Mouse (Mus musculus) MEL (cell line): Measurements from ENCODE around the gene Ppdpf. TPM values are rescaled to one million over a fixed set of nuclear protein-coding genes. Genes with fewer than 3 reads are reported as not detected.

Experiments used
- DNase-seq: peaks from one replicate; pipeline ENCODE4 v3.0.0; 2011; ENCODE audit warnings: low read depth, low spot score
- H3K27ac ChIP-seq: 2 replicates; pipeline ENCODE4 v1.5.1; 2012; ENCODE audit warnings: low read depth, mild to moderate bottlenecking, control low read depth, low read length, moderate library complexity; ENCODE audit not compliant: control insufficient read depth
- H3K27me3 ChIP-seq, 2 experiments: fragments of 150-350 bp in 1 of 2; sonication (generic) in 1 of 2; 2 replicates each; pipeline ENCODE4 v1.6.1; 2012; ENCODE audit warnings: low read length in 2 of 2, mild to moderate bottlenecking in 2 of 2, improper control_type of control experiment in 1 of 2, moderate library complexity in 1 of 2; ENCODE audit not compliant: insufficient read depth in 2 of 2, control insufficient read depth in 1 of 2
- H3K36me3 ChIP-seq, 2 experiments: 2 replicates each; pipeline ENCODE4 v1.6.1; 2012 to 2014; ENCODE audit warnings: low read length in 2 of 2, improper control_type of control experiment in 1 of 2, inconsistent platforms in 1 of 2, mild to moderate bottlenecking in 1 of 2; ENCODE audit not compliant: insufficient read depth in 2 of 2, control insufficient read depth in 1 of 2
- H3K4me1 ChIP-seq, 2 experiments: fragments of 150-350 bp in 1 of 2; sonication (generic) in 1 of 2; 2 replicates each; pipeline ENCODE4 v1.6.1; 2012; ENCODE audit warnings: low read length in 2 of 2, improper control_type of control experiment in 1 of 2, mild to moderate bottlenecking in 1 of 2; ENCODE audit not compliant: insufficient read depth in 2 of 2, control insufficient read depth in 1 of 2
- H3K4me3 ChIP-seq, 2 experiments: fragments of 150-350 bp in 1 of 2; sonication (generic) in 1 of 2; 2 replicates each; pipeline ENCODE4 v1.5.1; 2012; ENCODE audit warnings: low read depth in 2 of 2, low read length in 2 of 2, mild to moderate bottlenecking in 2 of 2, moderate library complexity in 2 of 2, control low read depth in 1 of 2, improper control_type of control experiment in 1 of 2; ENCODE audit not compliant: control insufficient read depth in 1 of 2, insufficient read depth in 1 of 2
- H3K79me2 ChIP-seq: 2 replicates; pipeline ENCODE4 v1.6.1; 2012; ENCODE audit warnings: mild to moderate bottlenecking, low read length, moderate library complexity; ENCODE audit not compliant: control insufficient read depth, poor library complexity, insufficient read depth
- H3K9ac ChIP-seq: 2 replicates; pipeline ENCODE4 v1.6.1; 2012; ENCODE audit warnings: low read depth, mild to moderate bottlenecking, control low read depth, low read length, moderate library complexity; ENCODE audit not compliant: control insufficient read depth, poor library complexity, severe bottlenecking
- H3K9me3 ChIP-seq: fragments of 150-350 bp; sonication (generic); replicated peaks from 2 replicates; pipeline ENCODE4 v1.6.1; 2012; ENCODE audit warnings: mild to moderate bottlenecking, low read length, improper control_type of control experiment, moderate library complexity; ENCODE audit not compliant: insufficient read depth
- BHLHE40 ChIP-seq: IDR thresholded peaks from 2 replicates; pipeline ENCODE4 v1.6.1; 2012; ENCODE audit warnings: low read depth, mild to moderate bottlenecking, inconsistent platforms, low read length, improper control_type of control experiment, borderline replicate concordance
- CHD1 ChIP-seq: IDR thresholded peaks from 2 replicates; pipeline ENCODE4 v1.6.1; 2012; ENCODE audit warnings: low read depth, mild to moderate bottlenecking, inconsistent platforms, low read length, improper control_type of control experiment
- CHD2 ChIP-seq: IDR thresholded peaks from 2 replicates; pipeline ENCODE4 v1.6.1; 2011; ENCODE audit warnings: low read length, improper control_type of control experiment
- CTCF ChIP-seq, 3 experiments: IDR thresholded peaks in 2 of 3; conservative IDR thresholded peaks in 1 of 3; 2 replicates each; pipeline ENCODE4 v1.5.1; 2011 to 2012; ENCODE audit warnings: low read length in 3 of 3, low read depth in 2 of 3, mild to moderate bottlenecking in 2 of 3, improper control_type of control experiment in 1 of 3, inconsistent platforms in 1 of 3, mixed read lengths in 1 of 3, moderate library complexity in 1 of 3; ENCODE audit not compliant: control insufficient read depth in 1 of 3, insufficient read depth in 1 of 3, poor library complexity in 1 of 3, severe bottlenecking in 1 of 3
- ELF1 ChIP-seq: IDR thresholded peaks from 2 replicates; pipeline ENCODE4 v1.6.1; 2014; ENCODE audit warnings: low read depth, mild to moderate bottlenecking, inconsistent platforms, low read length, improper control_type of control experiment, moderate library complexity
- EP300 ChIP-seq, 2 experiments: IDR thresholded peaks; 2 replicates each; pipeline ENCODE4 v1.6.1; 2011; ENCODE audit warnings: improper control_type of control experiment in 2 of 2, low read length in 2 of 2, low read depth in 1 of 2, mild to moderate bottlenecking in 1 of 2
- ETS1 ChIP-seq: IDR thresholded peaks from 2 replicates; pipeline ENCODE4 v1.6.1; 2012; ENCODE audit warnings: low read depth, mild to moderate bottlenecking, inconsistent platforms, low read length, improper control_type of control experiment, moderate library complexity
- GATA1 ChIP-seq: IDR thresholded peaks from 2 replicates; pipeline ENCODE4 v1.6.1; 2011; ENCODE audit warnings: low read depth, low read length, improper control_type of control experiment
- HCFC1 ChIP-seq: IDR thresholded peaks from 2 replicates; pipeline ENCODE4 v1.6.1; 2012; ENCODE audit warnings: low read depth, mild to moderate bottlenecking, inconsistent platforms, low read length, improper control_type of control experiment, moderate library complexity
- JUND ChIP-seq: IDR thresholded peaks from 2 replicates; pipeline ENCODE4 v1.6.1; 2011; ENCODE audit warnings: low read depth, mild to moderate bottlenecking, improper control_type of control experiment, low read length
- KAT2A ChIP-seq: conservative IDR thresholded peaks from 2 replicates; pipeline ENCODE4 v1.6.1; 2012; ENCODE audit warnings: low read depth, low read length, improper control_type of control experiment, inconsistent platforms
- MAFK ChIP-seq: IDR thresholded peaks from 2 replicates; pipeline ENCODE4 v1.6.1; 2011; ENCODE audit warnings: low read depth, mild to moderate bottlenecking, low read length, improper control_type of control experiment, borderline replicate concordance
- MAZ ChIP-seq: IDR thresholded peaks from 2 replicates; pipeline ENCODE4 v1.6.1; 2012; ENCODE audit warnings: low read depth, mild to moderate bottlenecking, inconsistent platforms, low read length, improper control_type of control experiment
- MEF2A ChIP-seq: IDR thresholded peaks from 2 replicates; pipeline ENCODE4 v1.6.1; 2014; ENCODE audit warnings: low read depth, mild to moderate bottlenecking, inconsistent platforms, low read length, improper control_type of control experiment; ENCODE audit not compliant: poor library complexity, insufficient replicate concordance, severe bottlenecking; ENCODE audit errors: extremely low read depth
- MYB ChIP-seq: IDR thresholded peaks from 2 replicates; pipeline ENCODE4 v1.6.1; 2011; ENCODE audit warnings: mild to moderate bottlenecking, low read depth, low read length, improper control_type of control experiment
- MYC ChIP-seq: IDR thresholded peaks from 2 replicates; pipeline ENCODE4 v1.6.1; 2011; ENCODE audit warnings: low read depth, mild to moderate bottlenecking, low read length, improper control_type of control experiment, moderate library complexity
- NELFE ChIP-seq: IDR thresholded peaks from 2 replicates; pipeline ENCODE4 v1.6.1; 2011; ENCODE audit warnings: low read depth, low read length, improper control_type of control experiment
- NRF1 ChIP-seq: IDR thresholded peaks from 2 replicates; pipeline ENCODE4 v1.6.1; 2014; ENCODE audit warnings: low read depth, mild to moderate bottlenecking, inconsistent platforms, low read length, improper control_type of control experiment, moderate library complexity; ENCODE audit not compliant: poor library complexity, insufficient read depth, severe bottlenecking
- POLR2AphosphoS2 ChIP-seq: IDR thresholded peaks from 2 replicates; pipeline ENCODE4 v1.6.1; 2011; ENCODE audit warnings: low read length, improper control_type of control experiment
- POLR2AphosphoS5 ChIP-seq: IDR thresholded peaks from 2 replicates; pipeline ENCODE4 v1.6.1; 2012; ENCODE audit warnings: low read depth, borderline replicate concordance, mild to moderate bottlenecking, inconsistent platforms, low read length, moderate library complexity, mixed read lengths
- RAD21 ChIP-seq: IDR thresholded peaks from 2 replicates; pipeline ENCODE4 v1.6.1; 2011; ENCODE audit warnings: mild to moderate bottlenecking, low read depth, low read length, improper control_type of control experiment
- RCOR1 ChIP-seq: IDR thresholded peaks from 2 replicates; pipeline ENCODE4 v1.6.1; 2012; ENCODE audit warnings: low read depth, mild to moderate bottlenecking, inconsistent platforms, low read length, improper control_type of control experiment
- SIN3A ChIP-seq: IDR thresholded peaks from 2 replicates; pipeline ENCODE4 v1.6.1; 2012; ENCODE audit warnings: low read length, improper control_type of control experiment, inconsistent platforms
- SMC3 ChIP-seq: IDR thresholded peaks from 2 replicates; pipeline ENCODE4 v1.6.1; 2011; ENCODE audit warnings: low read depth, low read length, improper control_type of control experiment
- TBP ChIP-seq: IDR thresholded peaks from 2 replicates; pipeline ENCODE4 v1.8.0; 2011; ENCODE audit warnings: low read depth, low read length, improper control_type of control experiment
- UBTF ChIP-seq: IDR thresholded peaks from 2 replicates; pipeline ENCODE4 v1.6.1; 2012; ENCODE audit warnings: low read depth, mild to moderate bottlenecking, inconsistent platforms, low read length, improper control_type of control experiment, moderate library complexity, borderline replicate concordance; ENCODE audit not compliant: insufficient read depth
- ZC3H11A ChIP-seq: IDR thresholded peaks from 2 replicates; pipeline ENCODE4 v1.6.1; 2012; ENCODE audit warnings: low read depth, mild to moderate bottlenecking, inconsistent platforms, low read length, improper control_type of control experiment
- ZKSCAN1 ChIP-seq: IDR thresholded peaks from 2 replicates; pipeline ENCODE4 v1.6.1; 2012; ENCODE audit warnings: low read depth, mild to moderate bottlenecking, inconsistent platforms, low read length, improper control_type of control experiment, moderate library complexity
- ZMIZ1 ChIP-seq: IDR thresholded peaks from 2 replicates; pipeline ENCODE4 v1.6.1; 2012; ENCODE audit warnings: low read depth, mild to moderate bottlenecking, inconsistent platforms, low read length, improper control_type of control experiment, moderate library complexity
- ZNF384 ChIP-seq: IDR thresholded peaks from 2 replicates; pipeline ENCODE4 v1.6.1; 2012; ENCODE audit warnings: low read depth, mild to moderate bottlenecking, inconsistent platforms, low read length, improper control_type of control experiment
- polyA plus RNA-seq, 2 experiments: library from polyadenylated mRNA; stranded (reverse) in 1 of 2; unstranded in 1 of 2; fragments of >175 nt in 1 of 2; fragments of >200 nt in 1 of 2; gene quantifications; 2 replicates each; pipeline versions ENCODE4 v1.2.1 to v1.2.4; 2012; ENCODE audit warnings: low replicate concordance in 2 of 2, low read depth in 1 of 2; ENCODE audit not compliant: insufficient read length in 2 of 2, insufficient read depth in 1 of 2, missing spikeins in 1 of 2
- total RNA-seq: library from RNA; depleted of rRNA; stranded (reverse); fragments of 300-350 nt; gene quantifications from 2 replicates; pipeline ENCODE4 v1.2.3, GENCODE M21; 2012

The Ppdpf gene
- total and polyA plus RNA-seq, 3 experiments, result 20.2 to 73.4 TPM; not detected in 1

- Histone ChIP-seq H3K79me2 (no peaks in the 10 kb centered on the region), H3K9me3 (no peaks in the 10 kb centered on the region), H3K4me3 (no peak overlapping the region), H3K27me3 (no peaks in the 10 kb centered on the region; a peak in 1 of 4 replicates), H3K9ac (no peak overlapping the region), H3K4me1 (no peaks in the 10 kb centered on the region), H3K27ac (no peak overlapping the region), H3K36me3 (peaks cover 0 to 5% of the 10 kb centered on the region in 2 experiments; a peak in 1 of 4 replicates)
- no peak for DNase-seq
- TF ChIP-seq ZMIZ1 (no peak), CTCF (IDR thresholded peaks at IDR 0.05 in 2 of 3, conservative IDR thresholded peaks at IDR 0.05 in 1 of 3; ENCODE audit: control insufficient read depth in 1 of 3, insufficient read depth in 1 of 3, low read depth in 2 of 3, low read length in 3 of 3, poor library complexity in 1 of 3, severe bottlenecking in 1 of 3) (no peak), EP300 (IDR thresholded peaks at IDR 0.05; ENCODE audit: low read depth in 1 of 2, low read length in 2 of 2) (no peak), RCOR1 (no peak), MEF2A (no peak), SIN3A (no peak), HCFC1 (no peak)
These were observed 6.1 kb upstream of the Ppdpf start for GRCm38 (mm10) chr2:181180898-181181297.

- H3K4me3 ChIP-seq, result peak overlapping the region; percentile 76 to 98
- H3K9ac ChIP-seq, result peak overlapping the region; percentile 40
- H3K79me2 ChIP-seq, result no peaks in the 10 kb centered on the region; the same call in 1 of the 2 replicates
- no peaks in the 10 kb centered on the region; a peak in 1 of 4 replicates for H3K4me1 ChIP-seq
- H3K27ac ChIP-seq, result no peak overlapping the region
- H3K27me3 ChIP-seq, result no peaks in the 10 kb centered on the region
- peak; percentile 92 for DNase-seq
- H3K9me3 ChIP-seq, result no peaks in the 10 kb centered on the region
- no peaks in the 10 kb centered on the region for H3K36me3 ChIP-seq
- TF ChIP-seq HCFC1, result no peak
- no peak for TF ChIP-seq ETS1
- no peak for TF ChIP-seq MYC
- TF ChIP-seq MEF2A, result no peak
- TF ChIP-seq CHD2, result no peak
- TF ChIP-seq KAT2A, result no peak
- TF ChIP-seq MAZ, result no peak
- TF ChIP-seq NRF1, result no peak
- no peak for TF ChIP-seq ZNF384
- TF ChIP-seq MAFK, result no peak
- no peak for TF ChIP-seq ZMIZ1
- no peak for TF ChIP-seq UBTF
- TF ChIP-seq POLR2AphosphoS2, result no peak
- no peak for TF ChIP-seq CHD1
- TF ChIP-seq TBP, result no peak
- TF ChIP-seq SIN3A, result peak; percentile 60
- TF ChIP-seq SMC3, result peak; percentile 79
- no peak for TF ChIP-seq GATA1
- no peak for TF ChIP-seq NELFE
- peak; percentile 23; the same call in 1 of the 2 replicates for TF ChIP-seq ELF1
- no peak for TF ChIP-seq EP300 (IDR thresholded peaks at IDR 0.05; ENCODE audit: low read depth in 1 of 2, low read length in 2 of 2)
- no peak for TF ChIP-seq ZKSCAN1
- peak; percentile 70 for TF ChIP-seq ZC3H11A
- no peak for TF ChIP-seq BHLHE40
- peak; percentile 86 for TF ChIP-seq RAD21
- no peak for TF ChIP-seq MYB
- TF ChIP-seq JUND, result no peak
- no peak for TF ChIP-seq RCOR1
- no peak for TF ChIP-seq POLR2AphosphoS5
- peak; percentile 85 to 88 (median 87) for TF ChIP-seq CTCF (IDR thresholded peaks at IDR 0.05 in 2 of 3, conservative IDR thresholded peaks at IDR 0.05 in 1 of 3; ENCODE audit: control insufficient read depth in 1 of 3, insufficient read depth in 1 of 3, low read depth in 2 of 3, low read length in 3 of 3, poor library complexity in 1 of 3, severe bottlenecking in 1 of 3)
These were observed 412 bp upstream of the Ppdpf start for GRCm38 (mm10) chr2:181186635-181187034.
